Mouse (Mus musculus): ENCODE measurements around the gene St6galnac3. TPM values are rescaled to one million over a fixed set of nuclear protein-coding genes. Genes with fewer than 3 reads are reported as not detected.

Gene St6galnac3
- polyA plus RNA-seq, 1 experiment from 2014 or later: 31.9 TPM

DNA sequence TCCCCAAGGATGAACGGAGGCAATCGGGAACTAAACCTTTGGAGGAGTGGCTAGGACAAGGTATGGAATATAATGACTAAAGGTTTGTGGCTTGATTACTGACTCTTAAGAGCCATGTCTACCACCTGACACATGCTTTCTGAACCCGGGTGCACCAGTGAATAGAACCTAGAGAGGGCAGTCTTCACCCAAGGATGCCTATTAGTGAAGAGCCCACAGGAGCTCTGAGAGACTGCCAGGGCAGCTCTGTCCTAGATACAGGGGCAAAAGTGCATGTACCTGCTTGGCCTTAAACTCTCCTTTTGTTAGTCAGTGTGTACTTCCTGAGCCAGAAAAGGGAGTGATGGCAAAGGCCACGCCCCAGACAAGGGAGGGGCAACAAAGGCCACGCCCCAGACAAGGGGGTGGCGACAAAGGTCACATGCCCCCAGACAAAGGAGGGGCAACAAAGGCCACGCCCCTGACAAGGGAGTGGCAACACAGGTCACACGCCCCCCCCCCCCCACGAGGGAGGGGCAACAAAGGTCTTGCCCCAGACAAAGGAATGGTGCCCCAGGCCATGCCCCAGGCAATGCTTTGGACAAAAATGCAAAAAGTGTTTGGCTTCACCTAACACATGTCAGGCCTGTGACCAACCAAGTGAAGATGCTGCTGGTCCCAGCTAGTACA is 376.0 kb downstream of the St6galnac3 start:
- ATAC-seq (ENCODE audit: borderline replicate concordance, extremely low read depth, low FRiP score, low TSS enrichment): peak; percentile 14; the same call in 1 of the 2 replicates
- no peaks in the 10 kb centered on the region for H3K4me1 ChIP-seq
- no peaks in the 10 kb centered on the region for H3K9me3 ChIP-seq
- no peak overlapping the region for H3K4me2 ChIP-seq
- H3K9ac ChIP-seq: no peak overlapping the region
- no peak overlapping the region for H3K27ac ChIP-seq
- H3K36me3 ChIP-seq: no peaks in the 10 kb centered on the region
- no peaks in the 10 kb centered on the region for H3K27me3 ChIP-seq
- no peak overlapping the region for H3K4me3 ChIP-seq
- 87% methylated on average over 9 of the region's 9 CpGs for WGBS

DNA sequence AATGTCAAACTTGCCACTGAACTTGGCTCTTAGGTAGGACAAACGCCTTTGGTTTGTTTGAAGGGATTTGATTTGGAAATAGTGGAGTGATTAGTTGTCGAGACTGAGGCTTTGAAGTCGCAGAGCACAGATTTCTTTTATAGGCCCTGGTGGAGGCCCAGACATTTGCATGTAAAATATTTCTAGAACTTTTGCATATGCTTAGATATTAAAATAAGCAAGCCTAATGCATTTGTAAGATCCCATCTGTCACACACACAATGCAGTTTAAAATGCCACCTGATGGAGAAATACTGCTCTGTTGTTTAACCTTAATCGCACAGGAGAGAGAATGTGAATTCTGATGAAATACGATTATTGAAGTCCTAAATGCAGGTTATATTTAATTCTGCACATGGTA is 380.0 kb downstream of the St6galnac3 start:
- no peak overlapping the region for H3K4me2 ChIP-seq

DNA sequence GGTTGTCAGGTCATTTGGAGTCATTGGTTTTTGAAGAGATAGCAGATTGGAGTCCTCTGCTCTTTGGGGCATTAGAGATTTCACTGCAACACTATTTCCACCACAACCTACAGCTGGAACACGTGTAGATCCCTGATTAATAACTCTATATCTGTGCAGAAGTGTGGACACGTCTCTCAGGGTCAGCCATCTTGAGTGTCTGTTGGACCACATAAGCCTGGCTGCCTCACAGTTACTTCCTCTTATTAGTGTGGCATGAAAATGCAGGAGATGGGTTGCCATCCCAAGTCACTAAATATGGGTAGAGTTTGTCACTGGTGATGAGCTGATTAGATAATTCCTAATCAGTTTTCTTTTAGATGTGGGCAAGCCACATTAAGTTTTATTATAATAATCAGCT is 385.0 kb downstream of the St6galnac3 start:
- no peaks in the 10 kb centered on the region for H3K36me3 ChIP-seq
- no peak overlapping the region for H3K27ac ChIP-seq
- H3K27me3 ChIP-seq: no peaks in the 10 kb centered on the region
- no peak overlapping the region for H3K4me3 ChIP-seq
- no peak for ATAC-seq (ENCODE audit: borderline replicate concordance, extremely low read depth, low FRiP score, low TSS enrichment)
- H3K4me2 ChIP-seq: no peak overlapping the region
- H3K4me1 ChIP-seq: no peaks in the 10 kb centered on the region
- H3K9ac ChIP-seq: no peak overlapping the region
- WGBS: 58% methylated on average over 2 of the region's 2 CpGs
- H3K9me3 ChIP-seq: no peaks in the 10 kb centered on the region

More for the DNA sequence above, 380.0 kb downstream of the St6galnac3 start:
- no peak for ATAC-seq (ENCODE audit: borderline replicate concordance, extremely low read depth, low FRiP score, low TSS enrichment)
- Histone ChIP-seq H3K27me3 (no peaks in the 10 kb centered on the region), H3K36me3 (no peaks in the 10 kb centered on the region), H3K4me1 (no peaks in the 10 kb centered on the region), H3K9me3 (no peaks in the 10 kb centered on the region), H3K4me3 (no peak overlapping the region), H3K27ac (no peak overlapping the region), H3K9ac (no peak overlapping the region)
- WGBS: 79% methylated on average over 5 of the region's 5 CpGs

DNA sequence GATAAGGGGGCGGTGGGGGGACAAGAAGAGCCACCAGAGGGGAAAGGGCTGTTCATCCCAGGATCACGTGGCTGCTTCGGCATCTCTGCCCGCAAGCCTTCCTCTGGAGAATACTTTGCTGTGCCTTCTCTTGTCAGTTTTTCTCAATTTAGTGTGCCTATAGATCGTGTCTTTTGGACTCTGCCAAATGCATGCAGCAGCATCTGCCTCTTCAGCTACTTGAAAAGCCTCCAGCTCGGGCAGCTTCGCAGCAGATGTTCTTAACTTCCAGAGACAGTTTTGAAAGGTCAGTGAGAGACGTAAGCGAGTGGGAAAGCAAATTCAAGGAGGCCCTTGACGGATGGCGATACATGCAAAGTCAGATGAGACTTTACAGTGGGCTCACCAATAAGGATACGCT is 385.9 kb downstream of the St6galnac3 start:
- Histone ChIP-seq H3K4me3 (no peak overlapping the region), H3K36me3 (no peaks in the 10 kb centered on the region), H3K9me3 (no peaks in the 10 kb centered on the region), H3K4me1 (no peaks in the 10 kb centered on the region), H3K4me2 (no peak overlapping the region), H3K9ac (no peak overlapping the region), H3K27me3 (no peaks in the 10 kb centered on the region), H3K27ac (no peak overlapping the region)
- ATAC-seq (ENCODE audit: borderline replicate concordance, extremely low read depth, low FRiP score, low TSS enrichment): no peak
- 56% methylated on average over 12 of the region's 12 CpGs for WGBS

DNA sequence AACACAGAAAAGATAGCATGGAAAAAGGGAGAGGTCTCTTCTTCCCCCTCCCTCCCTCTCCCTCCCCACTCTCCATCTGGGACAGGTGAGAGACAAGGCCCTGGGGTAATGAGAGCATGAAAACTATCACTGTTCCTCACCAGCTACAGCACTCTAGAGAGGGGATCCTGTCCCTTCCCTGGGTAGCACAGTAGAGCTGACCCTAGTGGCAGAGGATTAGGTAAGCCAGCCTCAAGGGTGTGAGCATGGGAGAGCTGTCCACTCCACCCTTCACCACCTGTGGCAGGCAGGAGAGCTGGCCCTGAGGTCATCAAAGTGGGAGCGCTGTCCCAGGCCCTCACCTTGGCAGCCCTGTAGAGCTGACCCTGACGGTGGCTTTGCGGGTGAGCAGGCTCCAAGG is 387.2 kb downstream of the St6galnac3 start:
- H3K4me2 ChIP-seq: no peak overlapping the region

DNA sequence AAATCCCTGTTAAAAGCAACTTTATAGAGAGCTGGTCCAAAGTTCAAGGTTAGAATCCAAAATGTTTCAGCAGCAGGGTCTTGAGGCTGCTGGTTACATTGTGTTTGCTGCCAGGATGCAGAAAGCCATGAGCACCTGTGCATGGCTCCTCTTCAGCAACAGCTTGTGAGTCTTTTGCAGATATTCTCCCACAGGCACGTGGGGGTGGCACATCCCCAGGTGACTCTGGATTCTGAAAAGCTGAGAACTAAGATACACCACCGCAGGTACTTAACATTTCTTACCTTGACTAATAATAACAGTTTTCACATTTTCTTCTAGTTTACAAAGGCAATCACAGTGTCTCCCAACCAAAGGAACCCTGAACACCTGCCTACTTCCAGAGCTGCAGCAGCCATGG is 387.8 kb downstream of the St6galnac3 start:
- Histone ChIP-seq H3K4me3 (no peak overlapping the region), H3K9ac (no peak overlapping the region), H3K9me3 (no peaks in the 10 kb centered on the region), H3K4me2 (no peak overlapping the region), H3K36me3 (no peaks in the 10 kb centered on the region), H3K27me3 (no peaks in the 10 kb centered on the region), H3K27ac (no peak overlapping the region), H3K4me1 (no peaks in the 10 kb centered on the region)
- ATAC-seq (ENCODE audit: borderline replicate concordance, extremely low read depth, low FRiP score, low TSS enrichment): no peak
- 92% methylated on average over 2 of the region's 2 CpGs for WGBS

More for the DNA sequence above, 387.2 kb downstream of the St6galnac3 start:
- Histone ChIP-seq H3K9me3 (no peaks in the 10 kb centered on the region), H3K9ac (no peak overlapping the region), H3K4me1 (no peaks in the 10 kb centered on the region), H3K27ac (no peak overlapping the region), H3K4me3 (no peak overlapping the region), H3K27me3 (no peaks in the 10 kb centered on the region), H3K36me3 (no peaks in the 10 kb centered on the region)
- ATAC-seq (ENCODE audit: borderline replicate concordance, extremely low read depth, low FRiP score, low TSS enrichment): no peak
- WGBS: 76% methylated on average over 3 of the region's 3 CpGs

DNA sequence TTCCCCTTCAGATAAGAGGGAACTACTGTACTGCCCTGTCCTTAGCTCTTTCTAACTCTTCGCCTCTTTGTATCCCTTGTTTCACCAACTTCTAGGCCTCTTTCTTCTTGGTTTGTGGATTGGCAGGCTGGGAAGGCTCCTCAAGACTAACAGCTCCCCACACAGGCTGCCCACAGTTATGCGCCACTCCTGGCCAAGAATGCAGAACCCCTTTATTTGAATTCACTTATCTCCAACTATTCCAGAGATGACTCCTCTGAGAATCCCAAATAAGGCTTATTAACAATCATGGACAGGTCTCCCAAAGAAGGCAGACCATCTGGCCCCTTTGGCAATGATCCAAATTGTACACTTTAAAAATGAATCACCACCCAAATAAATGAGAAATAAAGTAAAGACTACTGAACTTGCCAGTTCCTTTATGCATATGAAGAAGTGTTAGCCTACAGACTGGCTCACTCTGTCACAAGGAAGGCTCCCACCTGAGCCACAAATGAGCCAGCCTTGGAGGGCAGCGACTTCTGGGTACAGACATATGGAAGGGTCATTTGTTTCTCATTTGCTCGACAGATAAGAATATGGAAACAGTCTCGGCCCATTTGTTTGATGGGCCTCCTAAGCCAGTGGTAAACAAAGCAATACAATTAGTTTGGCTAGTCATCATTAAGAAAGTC is 390.7 kb downstream of the St6galnac3 start:
- H3K4me1 ChIP-seq: no peaks in the 10 kb centered on the region
- ATAC-seq (ENCODE audit: borderline replicate concordance, extremely low read depth, low FRiP score, low TSS enrichment): no peak

DNA sequence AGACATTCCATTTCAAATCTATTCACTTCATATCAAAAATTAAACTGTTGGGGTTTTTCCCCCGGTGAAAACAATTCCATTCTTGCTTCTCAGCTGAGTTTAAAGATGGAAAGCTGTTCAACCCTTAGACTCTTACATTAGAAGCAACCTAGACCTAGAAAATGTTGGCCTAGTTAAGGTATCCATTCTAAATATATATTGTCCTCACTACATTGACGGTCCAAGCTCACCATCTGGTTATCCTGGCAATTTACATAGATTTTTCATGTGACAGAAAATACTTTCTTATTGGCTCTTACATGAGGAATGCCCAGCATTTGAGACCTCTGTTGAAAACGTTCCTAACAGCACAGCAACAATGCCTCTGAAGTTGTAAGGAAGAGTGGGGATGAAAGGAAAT is 400.7 kb downstream of the St6galnac3 start:
- Histone ChIP-seq H3K4me3 (no peak overlapping the region), H3K36me3 (no peaks in the 10 kb centered on the region), H3K9ac (no peak overlapping the region), H3K9me3 (no peaks in the 10 kb centered on the region), H3K27me3 (no peaks in the 10 kb centered on the region), H3K27ac (no peak overlapping the region), H3K4me1 (no peaks in the 10 kb centered on the region), H3K4me2 (no peak overlapping the region)
- ATAC-seq (ENCODE audit: borderline replicate concordance, extremely low read depth, low FRiP score, low TSS enrichment): no peak
- 61% methylated on average over 3 of the region's 3 CpGs for WGBS

More for the DNA sequence above, 390.7 kb downstream of the St6galnac3 start:
- WGBS: 44% methylated on average over 5 of the region's 5 CpGs
- Histone ChIP-seq H3K9ac (no peak overlapping the region), H3K9me3 (no peaks in the 10 kb centered on the region), H3K27me3 (no peaks in the 10 kb centered on the region), H3K4me2 (no peak overlapping the region), H3K36me3 (no peaks in the 10 kb centered on the region), H3K4me3 (no peak overlapping the region), H3K27ac (no peak overlapping the region)

DNA sequence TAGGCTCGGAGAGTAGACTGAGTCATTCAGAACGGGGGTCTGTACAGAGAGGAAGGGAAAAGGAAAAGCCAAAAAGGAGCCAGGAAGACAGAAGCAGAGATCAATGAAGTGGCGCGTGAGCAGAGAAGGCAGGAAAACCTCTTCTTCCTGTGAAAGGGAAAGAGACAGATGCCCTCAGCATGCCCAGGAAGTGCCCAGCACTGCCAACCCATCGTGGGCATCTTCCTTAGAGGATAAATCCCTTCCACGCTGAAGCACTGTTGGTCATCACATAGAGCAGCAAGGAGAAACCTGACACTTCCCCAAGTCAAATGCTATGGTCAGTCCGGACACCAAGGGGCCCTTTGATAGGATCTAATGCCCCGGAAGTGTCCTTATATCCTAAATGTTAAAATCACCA is 401.5 kb downstream of the St6galnac3 start:
- Histone ChIP-seq H3K27ac (no peak overlapping the region), H3K9ac (no peak overlapping the region), H3K9me3 (no peaks in the 10 kb centered on the region), H3K4me3 (no peak overlapping the region), H3K36me3 (no peaks in the 10 kb centered on the region), H3K27me3 (no peaks in the 10 kb centered on the region), H3K4me1 (no peaks in the 10 kb centered on the region), H3K4me2 (no peak overlapping the region)
- no peak for ATAC-seq (ENCODE audit: borderline replicate concordance, extremely low read depth, low FRiP score, low TSS enrichment)
- WGBS: 65% methylated on average over 8 of the region's 8 CpGs

DNA sequence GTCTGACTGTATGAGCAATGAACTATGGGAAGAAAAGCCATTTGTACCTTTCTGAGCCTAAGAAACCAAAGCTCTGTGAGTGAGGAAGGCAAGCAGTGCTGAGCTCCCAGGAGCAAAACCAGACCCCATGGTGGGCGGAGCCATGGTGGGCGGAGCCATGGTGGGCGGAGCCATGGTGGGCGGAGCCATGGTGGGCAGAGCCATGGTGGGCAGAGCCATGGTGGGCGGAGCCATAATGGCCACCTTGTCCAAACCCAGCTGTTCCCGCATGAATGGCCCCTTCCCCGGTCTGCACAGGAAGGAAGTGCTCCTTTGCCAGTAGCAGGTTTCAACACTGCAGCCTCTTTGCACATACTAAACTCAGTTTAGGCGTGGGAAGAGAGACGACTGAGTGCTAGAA is 411.4 kb downstream of the St6galnac3 start:
- no peaks in the 10 kb centered on the region for H3K9me3 ChIP-seq
- H3K9ac ChIP-seq: no peak overlapping the region
- H3K4me1 ChIP-seq: no peaks in the 10 kb centered on the region
- no peaks in the 10 kb centered on the region for H3K36me3 ChIP-seq
- no peak overlapping the region for H3K4me2 ChIP-seq
- ATAC-seq (ENCODE audit: borderline replicate concordance, extremely low read depth, low FRiP score, low TSS enrichment): no peak
- H3K27me3 ChIP-seq: no peaks in the 10 kb centered on the region
- H3K4me3 ChIP-seq: no peak overlapping the region
- WGBS: 64% methylated on average over 7 of the region's 9 CpGs
- no peak overlapping the region for H3K27ac ChIP-seq

DNA sequence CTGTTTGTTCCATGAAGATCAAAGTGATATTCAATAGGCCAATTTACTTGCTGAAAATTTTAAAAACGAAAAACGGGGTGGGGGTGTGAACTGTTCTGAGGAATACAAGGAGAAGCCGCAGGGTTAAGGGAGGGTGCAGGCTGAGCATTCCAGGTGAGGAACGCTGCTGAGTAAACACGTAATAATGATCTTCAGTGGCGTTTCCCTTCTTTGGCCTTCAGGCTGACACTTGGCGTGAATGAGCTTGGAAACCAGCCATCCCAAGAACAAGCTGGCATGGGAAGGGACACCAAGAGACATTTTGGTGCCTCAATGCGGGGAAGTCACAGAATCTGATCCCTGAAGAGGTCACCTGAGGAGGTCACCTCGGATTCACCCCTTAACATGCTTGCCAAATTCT is 411.8 kb downstream of the St6galnac3 start:
- Histone ChIP-seq H3K4me3 (no peak overlapping the region), H3K36me3 (no peaks in the 10 kb centered on the region), H3K27ac (no peak overlapping the region), H3K4me2 (no peak overlapping the region), H3K4me1 (no peaks in the 10 kb centered on the region), H3K9ac (no peak overlapping the region), H3K9me3 (no peaks in the 10 kb centered on the region), H3K27me3 (no peaks in the 10 kb centered on the region)
- WGBS: 81% methylated on average over 9 of the region's 9 CpGs
- no peak for ATAC-seq (ENCODE audit: borderline replicate concordance, extremely low read depth, low FRiP score, low TSS enrichment)

DNA sequence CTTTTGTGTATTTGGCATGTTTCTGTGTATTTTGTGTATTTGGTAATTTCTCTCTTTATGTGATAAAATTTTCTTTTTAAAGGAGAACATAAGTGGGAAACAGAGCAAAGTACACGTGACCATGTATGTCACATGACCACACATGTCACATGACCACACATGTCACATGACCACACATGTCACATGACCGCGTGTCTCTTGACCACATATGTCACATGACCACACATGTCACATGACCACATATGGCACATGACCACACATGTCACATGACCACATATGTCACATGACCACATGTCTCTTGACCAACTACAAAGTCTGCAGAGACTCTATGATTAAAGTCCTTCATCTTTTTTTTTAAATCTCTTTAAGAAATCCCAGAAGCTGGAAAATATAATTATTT is 413.0 kb downstream of the St6galnac3 start:
- no peaks in the 10 kb centered on the region for H3K27me3 ChIP-seq
- no peak overlapping the region for H3K4me3 ChIP-seq
- H3K9me3 ChIP-seq: no peaks in the 10 kb centered on the region
- 88% methylated on average over 3 of the region's 3 CpGs for WGBS
- H3K27ac ChIP-seq: no peak overlapping the region
- no peaks in the 10 kb centered on the region for H3K36me3 ChIP-seq
- no peak overlapping the region for H3K4me2 ChIP-seq
- H3K4me1 ChIP-seq: no peaks in the 10 kb centered on the region
- H3K9ac ChIP-seq: no peak overlapping the region
- ATAC-seq (ENCODE audit: borderline replicate concordance, extremely low read depth, low FRiP score, low TSS enrichment): no peak

Data from lung, embryonic 15.5 days (tissue).